Mouse (Mus musculus): ENCODE results near the gene Ttn. TPM values are rescaled to one million over a fixed set of nuclear protein-coding genes. Genes with fewer than 3 reads are reported as not detected.

The Ttn gene
- polyA plus RNA-seq, 1 experiment from 2014 or later: 608 TPM

- no peaks in the 10 kb centered on the region for H3K27me3 ChIP-seq (ENCODE audit: control insufficient read depth, insufficient read depth, low read length)
- H3K9me3 ChIP-seq (replicated peaks; ENCODE audit: control insufficient read depth, low read length): no peaks in the 10 kb centered on the region
- H3K4me1 ChIP-seq (ENCODE audit: control insufficient read depth, insufficient read depth, low read length): peaks cover 3% of the 10 kb centered on the region; the same call in 1 of the 2 replicates
- H3K4me2 ChIP-seq: peak overlapping the region; percentile 19; the same call in 1 of the 2 replicates
- no peak overlapping the region for H3K4me3 ChIP-seq (ENCODE audit: low read depth, low read length)
- ATAC-seq (replicated peaks; ENCODE audit: insufficient number of reproducible peaks, low FRiP score, low TSS enrichment): no peak
- peaks cover 10% of the 10 kb centered on the region for H3K36me3 ChIP-seq (ENCODE audit: control insufficient read depth, insufficient read depth, low read length)
- no peak overlapping the region for H3K9ac ChIP-seq (ENCODE audit: low read depth, low read length)
- WGBS (ENCODE audit: insufficient replicate concordance): 23% methylated on average over 4 of the region's 4 CpGs
- H3K27ac ChIP-seq (ENCODE audit: low read depth, low read length): peak overlapping the region; percentile 13; the same call in 1 of the 2 replicates
These were observed 11.7 kb downstream of the Ttn start for GRCm38 (mm10) chr2:76970669-76971068.

- Histone ChIP-seq H3K4me1 (ENCODE audit: control insufficient read depth, insufficient read depth, low read length) (peaks cover 3% of the 10 kb centered on the region; the same call in 1 of the 2 replicates), H3K4me2 (peak overlapping the region; percentile 19), H3K9me3 (replicated peaks; ENCODE audit: control insufficient read depth, low read length) (no peaks in the 10 kb centered on the region), H3K27ac (ENCODE audit: low read depth, low read length) (peak overlapping the region; percentile 13), H3K36me3 (ENCODE audit: control insufficient read depth, insufficient read depth, low read length) (peaks cover 6% of the 10 kb centered on the region), H3K27me3 (ENCODE audit: control insufficient read depth, insufficient read depth, low read length) (no peaks in the 10 kb centered on the region), H3K4me3 (ENCODE audit: low read depth, low read length) (no peak overlapping the region), H3K9ac (ENCODE audit: low read depth, low read length) (no peak overlapping the region)
- 30% methylated on average over 6 of the region's 6 CpGs for WGBS (ENCODE audit: insufficient replicate concordance)
- ATAC-seq (replicated peaks; ENCODE audit: insufficient number of reproducible peaks, low FRiP score, low TSS enrichment): no peak
These were observed 12.1 kb downstream of the Ttn start for GRCm38 (mm10) chr2:76970204-76970603.

- Histone ChIP-seq H3K27ac (ENCODE audit: low read depth, low read length) (peak overlapping the region; percentile 13; the same call in 1 of the 2 replicates), H3K9ac (ENCODE audit: low read depth, low read length) (no peak overlapping the region), H3K4me3 (ENCODE audit: low read depth, low read length) (no peak overlapping the region), H3K4me1 (ENCODE audit: control insufficient read depth, insufficient read depth, low read length) (peaks cover 3% of the 10 kb centered on the region; the same call in 1 of the 2 replicates), H3K27me3 (ENCODE audit: control insufficient read depth, insufficient read depth, low read length) (no peaks in the 10 kb centered on the region), H3K36me3 (ENCODE audit: control insufficient read depth, insufficient read depth, low read length) (peaks cover 3% of the 10 kb centered on the region), H3K9me3 (replicated peaks; ENCODE audit: control insufficient read depth, low read length) (no peaks in the 10 kb centered on the region), H3K4me2 (no peak overlapping the region)
- 71% methylated on average over 21 of the region's 21 CpGs for WGBS (ENCODE audit: insufficient replicate concordance)
- 0 out of 2 replicates have a peak, but pooled peaks have one; percentile 19 for ATAC-seq (replicated peaks; ENCODE audit: insufficient number of reproducible peaks, low FRiP score, low TSS enrichment)
These were observed 12.7 kb downstream of the Ttn start for GRCm38 (mm10) chr2:76969637-76970036.

- H3K27me3 ChIP-seq (ENCODE audit: control insufficient read depth, insufficient read depth, low read length): no peaks in the 10 kb centered on the region
- no peak overlapping the region for H3K9ac ChIP-seq (ENCODE audit: low read depth, low read length)
- no peak overlapping the region for H3K27ac ChIP-seq (ENCODE audit: low read depth, low read length)
- ATAC-seq (replicated peaks; ENCODE audit: insufficient number of reproducible peaks, low FRiP score, low TSS enrichment): no peak
- peaks cover 3% of the 10 kb centered on the region; the same call in 1 of the 2 replicates for H3K4me1 ChIP-seq (ENCODE audit: control insufficient read depth, insufficient read depth, low read length)
- 25% methylated on average over 8 of the region's 8 CpGs for WGBS (ENCODE audit: insufficient replicate concordance)
- H3K36me3 ChIP-seq (ENCODE audit: control insufficient read depth, insufficient read depth, low read length): peaks cover 3% of the 10 kb centered on the region
- no peaks in the 10 kb centered on the region for H3K9me3 ChIP-seq (replicated peaks; ENCODE audit: control insufficient read depth, low read length)
- H3K4me3 ChIP-seq (ENCODE audit: low read depth, low read length): no peak overlapping the region
- H3K4me2 ChIP-seq: no peak overlapping the region
These were observed 13.4 kb downstream of the Ttn start for GRCm38 (mm10) chr2:76968919-76969318.

GRCm38 (mm10) chr2:76966582-76966981 is 15.8 kb downstream of the Ttn start:
- H3K36me3 ChIP-seq (ENCODE audit: control insufficient read depth, insufficient read depth, low read length): peaks cover 8% of the 10 kb centered on the region
- H3K27me3 ChIP-seq (ENCODE audit: control insufficient read depth, insufficient read depth, low read length): no peaks in the 10 kb centered on the region
- WGBS (ENCODE audit: insufficient replicate concordance): 87% methylated on average over 6 of the region's 6 CpGs
- H3K4me2 ChIP-seq: no peak overlapping the region
- ATAC-seq (replicated peaks; ENCODE audit: insufficient number of reproducible peaks, low FRiP score, low TSS enrichment): no peak
- no peak overlapping the region for H3K4me3 ChIP-seq (ENCODE audit: low read depth, low read length)
- no peak overlapping the region for H3K9ac ChIP-seq (ENCODE audit: low read depth, low read length)
- H3K4me1 ChIP-seq (ENCODE audit: control insufficient read depth, insufficient read depth, low read length): peaks cover 3% of the 10 kb centered on the region; the same call in 1 of the 2 replicates
- H3K27ac ChIP-seq (ENCODE audit: low read depth, low read length): no peak overlapping the region
- H3K9me3 ChIP-seq (replicated peaks; ENCODE audit: control insufficient read depth, low read length): no peaks in the 10 kb centered on the region

- ATAC-seq (replicated peaks; ENCODE audit: insufficient number of reproducible peaks, low FRiP score, low TSS enrichment): no peak
- no peak overlapping the region for H3K4me2 ChIP-seq
- H3K27me3 ChIP-seq (ENCODE audit: control insufficient read depth, insufficient read depth, low read length): no peaks in the 10 kb centered on the region
- peaks cover 3% of the 10 kb centered on the region; the same call in 1 of the 2 replicates for H3K4me1 ChIP-seq (ENCODE audit: control insufficient read depth, insufficient read depth, low read length)
- H3K9me3 ChIP-seq (replicated peaks; ENCODE audit: control insufficient read depth, low read length): no peaks in the 10 kb centered on the region
- no peak overlapping the region for H3K4me3 ChIP-seq (ENCODE audit: low read depth, low read length)
- no peak overlapping the region for H3K27ac ChIP-seq (ENCODE audit: low read depth, low read length)
- WGBS (ENCODE audit: insufficient replicate concordance): 76% methylated on average over 2 of the region's 2 CpGs
- peaks cover 9% of the 10 kb centered on the region for H3K36me3 ChIP-seq (ENCODE audit: control insufficient read depth, insufficient read depth, low read length)
- H3K9ac ChIP-seq (ENCODE audit: low read depth, low read length): no peak overlapping the region
These were observed 16.3 kb downstream of the Ttn start for GRCm38 (mm10) chr2:76966013-76966412.

- no peaks in the 10 kb centered on the region for H3K27me3 ChIP-seq (ENCODE audit: control insufficient read depth, insufficient read depth, low read length)
- 0 out of 2 replicates have a peak, but pooled peaks cover 3% of the 10 kb centered on the region for H3K4me1 ChIP-seq (ENCODE audit: control insufficient read depth, insufficient read depth, low read length)
- H3K4me3 ChIP-seq (ENCODE audit: low read depth, low read length): no peak overlapping the region
- peaks cover 9% of the 10 kb centered on the region for H3K36me3 ChIP-seq (ENCODE audit: control insufficient read depth, insufficient read depth, low read length)
- no peak overlapping the region for H3K4me2 ChIP-seq
- no peak overlapping the region for H3K27ac ChIP-seq (ENCODE audit: low read depth, low read length)
- no peaks in the 10 kb centered on the region for H3K9me3 ChIP-seq (replicated peaks; ENCODE audit: control insufficient read depth, low read length)
- ATAC-seq (replicated peaks; ENCODE audit: insufficient number of reproducible peaks, low FRiP score, low TSS enrichment): no peak
- WGBS (ENCODE audit: insufficient replicate concordance): 70% methylated on average over 7 of the region's 7 CpGs
- no peak overlapping the region for H3K9ac ChIP-seq (ENCODE audit: low read depth, low read length)
These were observed 16.8 kb downstream of the Ttn start for GRCm38 (mm10) chr2:76965542-76965941.

GRCm38 (mm10) chr2:76962045-76962432 is 20.3 kb downstream of the Ttn start:
- no peaks in the 10 kb centered on the region for H3K4me1 ChIP-seq (ENCODE audit: control insufficient read depth, insufficient read depth, low read length)
- no peaks in the 10 kb centered on the region for H3K9me3 ChIP-seq (replicated peaks; ENCODE audit: control insufficient read depth, low read length)
- H3K4me2 ChIP-seq: no peak overlapping the region
- H3K36me3 ChIP-seq (ENCODE audit: control insufficient read depth, insufficient read depth, low read length): peaks cover 9% of the 10 kb centered on the region
- H3K27me3 ChIP-seq (ENCODE audit: control insufficient read depth, insufficient read depth, low read length): no peaks in the 10 kb centered on the region
- H3K27ac ChIP-seq (ENCODE audit: low read depth, low read length): no peak overlapping the region
- no peak for ATAC-seq (replicated peaks; ENCODE audit: insufficient number of reproducible peaks, low FRiP score, low TSS enrichment)
- no peak overlapping the region for H3K4me3 ChIP-seq (ENCODE audit: low read depth, low read length)
- no peak overlapping the region for H3K9ac ChIP-seq (ENCODE audit: low read depth, low read length)
- WGBS (ENCODE audit: insufficient replicate concordance): 79% methylated on average over 6 of the region's 6 CpGs

- Histone ChIP-seq H3K36me3 (ENCODE audit: control insufficient read depth, insufficient read depth, low read length) (peaks cover 7% of the 10 kb centered on the region), H3K4me2 (no peak overlapping the region), H3K27me3 (ENCODE audit: control insufficient read depth, insufficient read depth, low read length) (no peaks in the 10 kb centered on the region), H3K4me1 (ENCODE audit: control insufficient read depth, insufficient read depth, low read length) (no peaks in the 10 kb centered on the region), H3K4me3 (ENCODE audit: low read depth, low read length) (no peak overlapping the region), H3K9ac (ENCODE audit: low read depth, low read length) (no peak overlapping the region), H3K9me3 (replicated peaks; ENCODE audit: control insufficient read depth, low read length) (no peaks in the 10 kb centered on the region), H3K27ac (ENCODE audit: low read depth, low read length) (no peak overlapping the region)
- WGBS (ENCODE audit: insufficient replicate concordance): 86% methylated on average over 10 of the region's 10 CpGs
- no peak for ATAC-seq (replicated peaks; ENCODE audit: insufficient number of reproducible peaks, low FRiP score, low TSS enrichment)
These were observed 20.8 kb downstream of the Ttn start for GRCm38 (mm10) chr2:76961420-76962044.

Measured in heart, embryonic 11.5 days (tissue).